Mouse (Mus musculus): ENCODE measurements around the gene Glg1.

DNA sequence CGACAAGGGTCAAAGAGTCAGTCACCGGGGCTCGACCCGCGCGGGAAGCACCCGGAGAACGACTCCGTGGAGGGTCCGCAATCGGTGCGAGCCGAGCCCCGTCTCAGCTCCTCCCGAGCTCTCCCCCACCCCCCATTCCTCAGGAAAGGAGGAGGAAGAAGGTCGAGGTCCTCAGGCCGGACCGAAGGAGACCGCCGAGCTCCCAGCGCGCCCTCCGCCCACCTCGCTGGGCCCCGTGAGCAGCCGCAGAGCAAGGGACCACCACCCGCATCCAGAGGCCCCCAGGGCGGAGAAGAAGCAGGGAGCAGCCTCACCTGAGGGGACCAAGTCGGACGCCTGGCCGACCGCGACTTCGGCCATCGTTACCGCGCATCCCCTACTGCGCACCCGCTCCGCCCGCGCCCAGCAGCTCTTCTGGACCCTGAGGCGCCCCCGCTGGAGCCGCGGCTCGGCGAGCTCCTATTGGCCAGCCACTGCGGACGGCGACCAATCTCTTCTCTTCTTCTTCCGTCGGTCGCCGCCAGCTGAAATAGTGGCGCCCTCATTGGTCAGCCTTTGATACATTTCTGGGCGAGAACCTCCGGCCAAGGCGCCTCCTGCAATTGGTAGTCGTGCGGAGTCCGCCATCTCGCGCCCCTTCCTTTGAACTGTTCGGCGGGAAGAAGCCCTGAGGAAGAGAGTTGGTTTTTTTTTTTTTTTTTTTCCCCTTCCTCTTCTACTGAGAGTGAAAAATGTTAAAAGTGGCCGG is 41.0 kb upstream of the Glg1 start, which contains the start of gene Rfwd3:
- TF ChIP-seq POLR2A (IDR thresholded peaks at IDR 0.05; ENCODE audit: control insufficient read depth in 1 of 2, insufficient read depth in 1 of 2, low read depth in 1 of 2, low read length in 2 of 2, poor library complexity in 1 of 2) (peak; percentile 82 to 90), TAL1 (IDR thresholded peaks at IDR 0.05; ENCODE audit: low read length) (no peak), GATA1 (IDR thresholded peaks at IDR 0.05; ENCODE audit: low read depth, low read length) (no peak), MYC (IDR thresholded peaks at IDR 0.05; ENCODE audit: low read depth, low read length) (no peak), MEF2A (IDR thresholded peaks at IDR 0.05; ENCODE audit: extremely low read depth, insufficient replicate concordance, low read depth, low read length, poor library complexity, severe bottlenecking) (no peak), BHLHE40 (IDR thresholded peaks at IDR 0.05; ENCODE audit: borderline replicate concordance, low read depth, low read length) (no peak), JUND (IDR thresholded peaks at IDR 0.05; ENCODE audit: low read depth, low read length) (no peak), TCF12 (IDR thresholded peaks at IDR 0.05; ENCODE audit: low read depth, low read length) (no peak), RAD21 (IDR thresholded peaks at IDR 0.05; ENCODE audit: low read depth, low read length) (no peak), CTCF (IDR thresholded peaks at IDR 0.05 in 2 of 3, conservative IDR thresholded peaks at IDR 0.05 in 1 of 3; ENCODE audit: control insufficient read depth in 1 of 3, insufficient read depth in 1 of 3, low read depth in 2 of 3, low read length in 3 of 3, poor library complexity in 1 of 3, severe bottlenecking in 1 of 3) (peak in 1 of 3 experiments; percentile 25; a peak in 1 of 6 replicates), MAFK (IDR thresholded peaks at IDR 0.05; ENCODE audit: borderline replicate concordance, low read depth, low read length) (no peak), POLR2AphosphoS5 (IDR thresholded peaks at IDR 0.05; ENCODE audit: borderline replicate concordance, low read depth, low read length) (no peak), CHD2 (IDR thresholded peaks at IDR 0.05; ENCODE audit: low read length) (0 out of 2 replicates have a peak, but pooled peaks have one; percentile 38)
